Mouse (Mus musculus): ENCODE results near the gene Elp1. TPM values are rescaled to one million over a fixed set of nuclear protein-coding genes. Genes with fewer than 3 reads are reported as not detected.

Gene Elp1
- polyA plus RNA-seq, 1 experiment from 2014 or later, result 66.8 TPM

GRCm38 (mm10) chr4:56756966-56757600 lies 45.0 kb downstream of the Elp1 start:
- WGBS, result 89% methylated on average over 10 of the region's 10 CpGs
- H3K4me2 ChIP-seq, result no peak overlapping the region
- H3K4me3 ChIP-seq (ENCODE audit: low read depth, low read length), result no peak overlapping the region
- no peak for DNase-seq (ENCODE audit: low spot score)
- H3K9ac ChIP-seq (ENCODE audit: low read depth, low read length), result no peak overlapping the region
- H3K4me1 ChIP-seq (replicated peaks; ENCODE audit: control insufficient read depth, insufficient read depth, low read length), result no peaks in the 10 kb centered on the region
- H3K27me3 ChIP-seq (replicated peaks; ENCODE audit: control insufficient read depth, insufficient read depth, low read length), result no peaks in the 10 kb centered on the region
- H3K27ac ChIP-seq (ENCODE audit: low read depth, low read length), result no peak overlapping the region
- no peak for ATAC-seq (replicated peaks; ENCODE audit: low FRiP score)
- H3K36me3 ChIP-seq (ENCODE audit: control insufficient read depth, insufficient read depth, low read length), result peaks cover 34% of the 10 kb centered on the region
- H3K9me3 ChIP-seq (ENCODE audit: control insufficient read depth, low read length), result no peaks in the 10 kb centered on the region

GRCm38 (mm10) chr4:56756021-56756420 lies 46.1 kb downstream of the Elp1 start:
- Histone ChIP-seq H3K36me3 (ENCODE audit: control insufficient read depth, insufficient read depth, low read length) (peaks cover 36% of the 10 kb centered on the region), H3K4me3 (ENCODE audit: low read depth, low read length) (no peak overlapping the region), H3K27ac (ENCODE audit: low read depth, low read length) (no peak overlapping the region), H3K9me3 (ENCODE audit: control insufficient read depth, low read length) (no peaks in the 10 kb centered on the region), H3K4me2 (no peak overlapping the region), H3K9ac (ENCODE audit: low read depth, low read length) (no peak overlapping the region), H3K4me1 (replicated peaks; ENCODE audit: control insufficient read depth, insufficient read depth, low read length) (no peaks in the 10 kb centered on the region), H3K27me3 (replicated peaks; ENCODE audit: control insufficient read depth, insufficient read depth, low read length) (no peaks in the 10 kb centered on the region)
- WGBS, result 90% methylated on average over 5 of the region's 5 CpGs
- DNase-seq (ENCODE audit: low spot score) (no peak), ATAC-seq (replicated peaks; ENCODE audit: low FRiP score) (no peak)

- H3K27ac ChIP-seq (ENCODE audit: low read depth, low read length), result no peak overlapping the region
- no peak overlapping the region for H3K9ac ChIP-seq (ENCODE audit: low read depth, low read length)
- no peaks in the 10 kb centered on the region for H3K9me3 ChIP-seq (ENCODE audit: control insufficient read depth, low read length)
- H3K4me1 ChIP-seq (replicated peaks; ENCODE audit: control insufficient read depth, insufficient read depth, low read length), result no peaks in the 10 kb centered on the region
- H3K4me3 ChIP-seq (ENCODE audit: low read depth, low read length), result no peak overlapping the region
- peaks cover 27% of the 10 kb centered on the region for H3K36me3 ChIP-seq (ENCODE audit: control insufficient read depth, insufficient read depth, low read length)
- DNase-seq (ENCODE audit: low spot score) (no peak), ATAC-seq (replicated peaks; ENCODE audit: low FRiP score) (no peak)
- H3K27me3 ChIP-seq (replicated peaks; ENCODE audit: control insufficient read depth, insufficient read depth, low read length), result no peaks in the 10 kb centered on the region
- 92% methylated on average over 9 of the region's 9 CpGs for WGBS
- H3K4me2 ChIP-seq, result no peak overlapping the region
Observed at GRCm38 (mm10) chr4:56747456-56747855, 54.7 kb downstream of the Elp1 start.

- 90% methylated on average over 2 of the region's 2 CpGs for WGBS
- DNase-seq (ENCODE audit: low spot score) (no peak), ATAC-seq (replicated peaks; ENCODE audit: low FRiP score) (no peak)
- no peaks in the 10 kb centered on the region for H3K4me1 ChIP-seq (replicated peaks; ENCODE audit: control insufficient read depth, insufficient read depth, low read length)
- H3K36me3 ChIP-seq (ENCODE audit: control insufficient read depth, insufficient read depth, low read length), result peaks cover 24% of the 10 kb centered on the region
- H3K4me2 ChIP-seq, result no peak overlapping the region
- H3K9ac ChIP-seq (ENCODE audit: low read depth, low read length), result no peak overlapping the region
- H3K4me3 ChIP-seq (ENCODE audit: low read depth, low read length), result no peak overlapping the region
- no peaks in the 10 kb centered on the region for H3K27me3 ChIP-seq (replicated peaks; ENCODE audit: control insufficient read depth, insufficient read depth, low read length)
- H3K27ac ChIP-seq (ENCODE audit: low read depth, low read length), result no peak overlapping the region
- H3K9me3 ChIP-seq (ENCODE audit: control insufficient read depth, low read length), result no peaks in the 10 kb centered on the region
Observed at GRCm38 (mm10) chr4:56746345-56746744, 55.8 kb downstream of the Elp1 start.

GRCm38 (mm10) chr4:56743363-56744195 lies 58.6 kb downstream of the Elp1 start, which contains the start of gene Actl7a:
Gene Actl7a (plus strand): TSS chr4:56743413.
- WGBS, result 94% methylated on average over 21 of the region's 21 CpGs
- no peak for ATAC-seq (replicated peaks; ENCODE audit: low FRiP score)
- H3K27ac ChIP-seq (ENCODE audit: low read depth, low read length), result no peak within 1 kb of the TSS

GRCm38 (mm10) chr4:56742698-56743097 lies 59.4 kb downstream of the Elp1 start:
- ATAC-seq (replicated peaks; ENCODE audit: low FRiP score) (no peak), DNase-seq (ENCODE audit: low spot score) (no peak)
- Histone ChIP-seq H3K27me3 (replicated peaks; ENCODE audit: control insufficient read depth, insufficient read depth, low read length) (no peaks in the 10 kb centered on the region), H3K36me3 (ENCODE audit: control insufficient read depth, insufficient read depth, low read length) (peaks cover 10% of the 10 kb centered on the region), H3K9me3 (ENCODE audit: control insufficient read depth, low read length) (no peaks in the 10 kb centered on the region), H3K4me1 (replicated peaks; ENCODE audit: control insufficient read depth, insufficient read depth, low read length) (no peaks in the 10 kb centered on the region), H3K27ac (ENCODE audit: low read depth, low read length) (no peak overlapping the region), H3K4me3 (ENCODE audit: low read depth, low read length) (no peak overlapping the region), H3K4me2 (no peak overlapping the region), H3K9ac (ENCODE audit: low read depth, low read length) (no peak overlapping the region)
- WGBS, result 89% methylated on average over 4 of the region's 4 CpGs

More at GRCm38 (mm10) chr4:56743363-56744195, 58.6 kb downstream of the Elp1 start, which contains the start of gene Actl7a:
- Histone ChIP-seq H3K27me3 (replicated peaks; ENCODE audit: control insufficient read depth, insufficient read depth, low read length) (no peaks in the 10 kb centered on the region), H3K36me3 (ENCODE audit: control insufficient read depth, insufficient read depth, low read length) (peaks cover 15% of the 10 kb centered on the region), H3K9me3 (ENCODE audit: control insufficient read depth, low read length) (no peaks in the 10 kb centered on the region), H3K4me1 (replicated peaks; ENCODE audit: control insufficient read depth, insufficient read depth, low read length) (no peaks in the 10 kb centered on the region), H3K9ac (ENCODE audit: low read depth, low read length) (no peak within 1 kb of the TSS), H3K4me3 (ENCODE audit: low read depth, low read length) (no peak within 1 kb of the TSS), H3K4me2 (no peak within 1 kb of the TSS)
- DNase-seq (ENCODE audit: low spot score), result no peak

- Histone ChIP-seq H3K4me1 (replicated peaks; ENCODE audit: control insufficient read depth, insufficient read depth, low read length) (no peaks in the 10 kb centered on the region), H3K9me3 (ENCODE audit: control insufficient read depth, low read length) (no peaks in the 10 kb centered on the region), H3K4me3 (ENCODE audit: low read depth, low read length) (no peak within 1 kb of the TSS), H3K27ac (ENCODE audit: low read depth, low read length) (no peak within 1 kb of the TSS), H3K36me3 (ENCODE audit: control insufficient read depth, insufficient read depth, low read length) (peaks cover 4% of the 10 kb centered on the region), H3K27me3 (replicated peaks; ENCODE audit: control insufficient read depth, insufficient read depth, low read length) (no peaks in the 10 kb centered on the region), H3K4me2 (no peak within 1 kb of the TSS), H3K9ac (ENCODE audit: low read depth, low read length) (no peak within 1 kb of the TSS)
- WGBS, result 91% methylated on average over 13 of the region's 13 CpGs
- ATAC-seq (replicated peaks; ENCODE audit: low FRiP score), result no peak
- no peak for DNase-seq (ENCODE audit: low spot score)
Observed at GRCm38 (mm10) chr4:56741041-56741493, 61.1 kb downstream of the Elp1 start, which contains the start of gene Actl7b. Gene Actl7b (minus strand): TSS chr4:56741443.

GRCm38 (mm10) chr4:56740611-56741010 lies 61.5 kb downstream of the Elp1 start:
- Histone ChIP-seq H3K9ac (ENCODE audit: low read depth, low read length) (no peak overlapping the region), H3K9me3 (ENCODE audit: control insufficient read depth, low read length) (no peaks in the 10 kb centered on the region), H3K4me3 (ENCODE audit: low read depth, low read length) (no peak overlapping the region), H3K4me2 (no peak overlapping the region), H3K4me1 (replicated peaks; ENCODE audit: control insufficient read depth, insufficient read depth, low read length) (no peaks in the 10 kb centered on the region), H3K27ac (ENCODE audit: low read depth, low read length) (no peak overlapping the region), H3K27me3 (replicated peaks; ENCODE audit: control insufficient read depth, insufficient read depth, low read length) (no peaks in the 10 kb centered on the region), H3K36me3 (ENCODE audit: control insufficient read depth, insufficient read depth, low read length) (peaks cover 2% of the 10 kb centered on the region)
- 95% methylated on average over 20 of the region's 20 CpGs for WGBS
- ATAC-seq (replicated peaks; ENCODE audit: low FRiP score) (no peak), DNase-seq (ENCODE audit: low spot score) (no peak)

Data from liver, embryonic 11.5 days (tissue).